Mouse (Mus musculus): ENCODE measurements around the gene Nms.

- TF ChIP-seq GATA1 (IDR thresholded peaks at IDR 0.05; ENCODE audit: low read length) (no peak), TAL1 (IDR thresholded peaks at IDR 0.05; ENCODE audit: low read length) (no peak)
These were observed 10.0 kb upstream of the Nms start for GRCm38 (mm10) chr1:38928996-38929395.

All from erythroblast, embryonic 14.5 days (primary cell).